Mouse (Mus musculus): Measurements from ENCODE around the gene Hoxb9. TPM values are rescaled to one million over a fixed set of nuclear protein-coding genes. Genes with fewer than 3 reads are reported as not detected.
A peak's percentile ranks its signal among the peaks of the same experiment; 100 is the strongest.

Gene Hoxb9
- polyA plus RNA-seq, 1 experiment from 2014 or later: 1.5 TPM

GRCm38 (mm10) chr11:96282795-96283430 is 11.7 kb downstream of the Hoxb9 start:
- ATAC-seq: no peak
- Histone ChIP-seq H3K27ac (ENCODE audit: low read depth, low read length) (peak overlapping the region; percentile 42; the same call in 1 of the 2 replicates), H3K27me3 (replicated peaks; ENCODE audit: control insufficient read depth, insufficient read depth, low read length) (peaks cover 71% of the 10 kb centered on the region), H3K4me3 (ENCODE audit: low read depth, low read length) (peak overlapping the region; percentile 50), H3K4me2 (replicated peaks; ENCODE audit: low read depth) (peak overlapping the region; percentile 75), H3K9ac (ENCODE audit: low read depth, low read length) (peak overlapping the region; percentile 42), H3K9me3 (ENCODE audit: control insufficient read depth) (no peaks in the 10 kb centered on the region), H3K36me3 (ENCODE audit: control insufficient read depth, insufficient read depth) (no peaks in the 10 kb centered on the region), H3K4me1 (replicated peaks; ENCODE audit: control insufficient read depth, insufficient read depth, low read length) (no peaks in the 10 kb centered on the region)
- no peak for TF ChIP-seq CTCF (IDR thresholded peaks at IDR 0.05; ENCODE audit: low read depth)
- under 1% methylated on average over 49 of the region's 49 CpGs for WGBS

- Histone ChIP-seq H3K27me3 (replicated peaks; ENCODE audit: control insufficient read depth, insufficient read depth, low read length) (peaks cover 70% of the 10 kb centered on the region), H3K4me2 (replicated peaks; ENCODE audit: low read depth) (peak overlapping the region; percentile 75), H3K9ac (ENCODE audit: low read depth, low read length) (peak overlapping the region; percentile 42), H3K4me1 (replicated peaks; ENCODE audit: control insufficient read depth, insufficient read depth, low read length) (no peaks in the 10 kb centered on the region), H3K4me3 (ENCODE audit: low read depth, low read length) (peak overlapping the region; percentile 50), H3K36me3 (ENCODE audit: control insufficient read depth, insufficient read depth) (no peaks in the 10 kb centered on the region), H3K9me3 (ENCODE audit: control insufficient read depth) (no peaks in the 10 kb centered on the region), H3K27ac (ENCODE audit: low read depth, low read length) (peak overlapping the region; percentile 65)
- 0 out of 2 replicates have a peak, but pooled peaks have one; percentile 26 for ATAC-seq
- peak; percentile 49 for TF ChIP-seq CTCF (IDR thresholded peaks at IDR 0.05; ENCODE audit: low read depth)
- WGBS: under 1% methylated on average over 45 of the region's 49 CpGs
These were observed 12.9 kb downstream of the Hoxb9 start for GRCm38 (mm10) chr11:96284041-96284749.

GRCm38 (mm10) chr11:96284774-96285734 is 13.8 kb downstream of the Hoxb9 start:
- peak overlapping the region; percentile 65 for H3K27ac ChIP-seq (ENCODE audit: low read depth, low read length)
- no peaks in the 10 kb centered on the region for H3K9me3 ChIP-seq (ENCODE audit: control insufficient read depth)
- H3K9ac ChIP-seq (ENCODE audit: low read depth, low read length): peak overlapping the region; percentile 42; the same call in 1 of the 2 replicates
- H3K4me1 ChIP-seq (replicated peaks; ENCODE audit: control insufficient read depth, insufficient read depth, low read length): no peaks in the 10 kb centered on the region
- WGBS: 2% methylated on average over 31 of the region's 37 CpGs
- no peak for ATAC-seq
- H3K4me2 ChIP-seq (replicated peaks; ENCODE audit: low read depth): peak overlapping the region; percentile 75
- H3K27me3 ChIP-seq (replicated peaks; ENCODE audit: control insufficient read depth, insufficient read depth, low read length): peaks cover 66% of the 10 kb centered on the region
- TF ChIP-seq CTCF (IDR thresholded peaks at IDR 0.05; ENCODE audit: low read depth): no peak
- peak overlapping the region; percentile 50 for H3K4me3 ChIP-seq (ENCODE audit: low read depth, low read length)
- H3K36me3 ChIP-seq (ENCODE audit: control insufficient read depth, insufficient read depth): no peaks in the 10 kb centered on the region

- no peak for ATAC-seq
- H3K4me3 ChIP-seq (ENCODE audit: low read depth, low read length): peak within 1 kb of the TSS; percentile 50
- H3K27me3 ChIP-seq (replicated peaks; ENCODE audit: control insufficient read depth, insufficient read depth, low read length): peaks cover 61% of the 10 kb centered on the region
- peak within 1 kb of the TSS; percentile 75 for H3K4me2 ChIP-seq (replicated peaks; ENCODE audit: low read depth)
- no peaks in the 10 kb centered on the region for H3K36me3 ChIP-seq (ENCODE audit: control insufficient read depth, insufficient read depth)
- peak within 1 kb of the TSS; percentile 58 for H3K9ac ChIP-seq (ENCODE audit: low read depth, low read length)
- no peaks in the 10 kb centered on the region for H3K4me1 ChIP-seq (replicated peaks; ENCODE audit: control insufficient read depth, insufficient read depth, low read length)
- no peaks in the 10 kb centered on the region for H3K9me3 ChIP-seq (ENCODE audit: control insufficient read depth)
- WGBS: 2% methylated on average over 43 of the region's 43 CpGs
- TF ChIP-seq CTCF (IDR thresholded peaks at IDR 0.05; ENCODE audit: low read depth): no peak
- H3K27ac ChIP-seq (ENCODE audit: low read depth, low read length): peak within 1 kb of the TSS; percentile 65
These were observed 14.8 kb downstream of the Hoxb9 start, which contains the start of gene Hoxb7 for GRCm38 (mm10) chr11:96285771-96286738. Gene Hoxb7, plus strand, starts transcription at chr11:96286623.

GRCm38 (mm10) chr11:96286739-96287385 is 15.6 kb downstream of the Hoxb9 start:
- Histone ChIP-seq H3K4me1 (replicated peaks; ENCODE audit: control insufficient read depth, insufficient read depth, low read length) (no peaks in the 10 kb centered on the region), H3K4me2 (replicated peaks; ENCODE audit: low read depth) (peak overlapping the region; percentile 75), H3K27me3 (replicated peaks; ENCODE audit: control insufficient read depth, insufficient read depth, low read length) (peaks cover 58% of the 10 kb centered on the region), H3K27ac (ENCODE audit: low read depth, low read length) (peak overlapping the region; percentile 65), H3K9ac (ENCODE audit: low read depth, low read length) (peak overlapping the region; percentile 58), H3K9me3 (ENCODE audit: control insufficient read depth) (no peaks in the 10 kb centered on the region), H3K36me3 (ENCODE audit: control insufficient read depth, insufficient read depth) (no peaks in the 10 kb centered on the region), H3K4me3 (ENCODE audit: low read depth, low read length) (peak overlapping the region; percentile 50)
- no peak for TF ChIP-seq CTCF (IDR thresholded peaks at IDR 0.05; ENCODE audit: low read depth)
- ATAC-seq: 0 out of 2 replicates have a peak, but pooled peaks have one; percentile 11
- 1% methylated on average over 55 of the region's 55 CpGs for WGBS
